Mouse (Mus musculus): ENCODE measurements at regions not wholly inside any gene's neighbourhood (a gene's known extent, or its start where the extent isn't known, plus 50 kb on each side); places are given as distances from the start of the nearest gene placed in this dataset.
A peak's percentile ranks its signal among the peaks of the same experiment; 100 is the strongest.

GRCm38 (mm10) chr11:84725177-84725792, 94.0 kb downstream of the Mrm1 start:
- Histone ChIP-seq H3K9ac (no peak overlapping the region), H3K36me3 (no peaks in the 10 kb centered on the region), H3K9me3 (no peaks in the 10 kb centered on the region), H3K27me3 (peaks cover 40% of the 10 kb centered on the region), H3K4me2 (no peak overlapping the region), H3K4me1 (no peaks in the 10 kb centered on the region), H3K4me3 (no peak overlapping the region), H3K27ac (no peak overlapping the region)
- no peak for ATAC-seq (ENCODE audit: insufficient number of reproducible peaks, insufficient read depth, low FRiP score, low TSS enrichment, low read depth)
- WGBS: 52% methylated on average over 11 of the region's 11 CpGs

GRCm38 (mm10) chr11:84724080-84724479, 95.2 kb downstream of the Mrm1 start:
- Histone ChIP-seq H3K36me3 (no peaks in the 10 kb centered on the region), H3K27me3 (peaks cover 40% of the 10 kb centered on the region), H3K4me2 (no peak overlapping the region), H3K27ac (no peak overlapping the region), H3K4me1 (no peaks in the 10 kb centered on the region), H3K4me3 (no peak overlapping the region), H3K9ac (no peak overlapping the region), H3K9me3 (no peaks in the 10 kb centered on the region)
- ATAC-seq (ENCODE audit: insufficient number of reproducible peaks, insufficient read depth, low FRiP score, low TSS enrichment, low read depth): no peak
- 5% methylated on average over 18 of the region's 18 CpGs for WGBS

GRCm38 (mm10) chr11:84722658-84723201, 96.6 kb downstream of the Mrm1 start:
- Histone ChIP-seq H3K27me3 (peaks cover 40% of the 10 kb centered on the region), H3K4me1 (no peaks in the 10 kb centered on the region), H3K36me3 (no peaks in the 10 kb centered on the region), H3K27ac (no peak overlapping the region), H3K4me2 (no peak overlapping the region), H3K9ac (no peak overlapping the region), H3K9me3 (no peaks in the 10 kb centered on the region), H3K4me3 (no peak overlapping the region)
- ATAC-seq (ENCODE audit: insufficient number of reproducible peaks, insufficient read depth, low FRiP score, low TSS enrichment, low read depth): no peak
- WGBS: 56% methylated on average over 12 of the region's 12 CpGs

GRCm38 (mm10) chr11:84721979-84722378, 97.3 kb downstream of the Mrm1 start:
- WGBS: 33% methylated on average over 3 of the region's 3 CpGs
- Histone ChIP-seq H3K36me3 (no peaks in the 10 kb centered on the region), H3K4me1 (no peaks in the 10 kb centered on the region), H3K27me3 (peaks cover 40% of the 10 kb centered on the region), H3K4me3 (no peak overlapping the region), H3K9ac (no peak overlapping the region), H3K4me2 (no peak overlapping the region), H3K9me3 (no peaks in the 10 kb centered on the region), H3K27ac (no peak overlapping the region)
- no peak for ATAC-seq (ENCODE audit: insufficient number of reproducible peaks, insufficient read depth, low FRiP score, low TSS enrichment, low read depth)

- H3K9me3 ChIP-seq: no peaks in the 10 kb centered on the region
- no peak overlapping the region for H3K4me2 ChIP-seq
- no peak overlapping the region for H3K27ac ChIP-seq
- peaks cover 34% of the 10 kb centered on the region for H3K27me3 ChIP-seq
- H3K9ac ChIP-seq: no peak overlapping the region
- H3K4me3 ChIP-seq: no peak overlapping the region
- no peaks in the 10 kb centered on the region for H3K36me3 ChIP-seq
- no peak for ATAC-seq (ENCODE audit: insufficient number of reproducible peaks, insufficient read depth, low FRiP score, low TSS enrichment, low read depth)
- 60% methylated on average over 2 of the region's 2 CpGs for WGBS
- H3K4me1 ChIP-seq: no peaks in the 10 kb centered on the region
Observed at GRCm38 (mm10) chr11:84721150-84721549, 98.2 kb downstream of the Mrm1 start.

- Histone ChIP-seq H3K27me3 (peaks cover 29% of the 10 kb centered on the region), H3K36me3 (no peaks in the 10 kb centered on the region), H3K9ac (no peak overlapping the region), H3K9me3 (no peaks in the 10 kb centered on the region), H3K4me3 (no peak overlapping the region), H3K4me1 (no peaks in the 10 kb centered on the region), H3K27ac (no peak overlapping the region), H3K4me2 (no peak overlapping the region)
- no peak for ATAC-seq (ENCODE audit: insufficient number of reproducible peaks, insufficient read depth, low FRiP score, low TSS enrichment, low read depth)
- 72% methylated on average over 1 of the region's 1 CpGs for WGBS
Observed at GRCm38 (mm10) chr11:84719781-84720180, 99.5 kb downstream of the Mrm1 start.

GRCm38 (mm10) chr11:84712731-84713130, 106.6 kb downstream of the Mrm1 start:
- ATAC-seq (ENCODE audit: insufficient number of reproducible peaks, insufficient read depth, low FRiP score, low TSS enrichment, low read depth): no peak
- no peak overlapping the region for H3K4me3 ChIP-seq
- H3K4me1 ChIP-seq: peaks cover 10% of the 10 kb centered on the region
- WGBS: 83% methylated on average over 6 of the region's 6 CpGs
- H3K9ac ChIP-seq: no peak overlapping the region
- no peak overlapping the region for H3K27ac ChIP-seq
- no peaks in the 10 kb centered on the region for H3K9me3 ChIP-seq
- H3K36me3 ChIP-seq: no peaks in the 10 kb centered on the region
- no peak overlapping the region for H3K4me2 ChIP-seq
- H3K27me3 ChIP-seq: peaks cover 45% of the 10 kb centered on the region

GRCm38 (mm10) chr11:84711886-84712285, 107.4 kb downstream of the Mrm1 start:
- H3K4me1 ChIP-seq: peaks cover 18% of the 10 kb centered on the region
- ATAC-seq (ENCODE audit: insufficient number of reproducible peaks, insufficient read depth, low FRiP score, low TSS enrichment, low read depth): no peak
- WGBS: 43% methylated on average over 6 of the region's 6 CpGs
- no peaks in the 10 kb centered on the region for H3K9me3 ChIP-seq
- H3K9ac ChIP-seq: no peak overlapping the region
- no peaks in the 10 kb centered on the region for H3K36me3 ChIP-seq
- H3K27me3 ChIP-seq: peaks cover 54% of the 10 kb centered on the region
- no peak overlapping the region for H3K4me3 ChIP-seq
- H3K4me2 ChIP-seq: no peak overlapping the region
- no peak overlapping the region for H3K27ac ChIP-seq

GRCm38 (mm10) chr11:84708222-84708730, 111.0 kb downstream of the Mrm1 start:
- peaks cover 24% of the 10 kb centered on the region for H3K4me1 ChIP-seq
- WGBS: 67% methylated on average over 10 of the region's 10 CpGs
- no peak overlapping the region for H3K4me3 ChIP-seq
- H3K9ac ChIP-seq: no peak overlapping the region
- H3K9me3 ChIP-seq: no peaks in the 10 kb centered on the region
- no peak overlapping the region for H3K4me2 ChIP-seq
- ATAC-seq (ENCODE audit: insufficient number of reproducible peaks, insufficient read depth, low FRiP score, low TSS enrichment, low read depth): no peak
- H3K27me3 ChIP-seq: peaks cover 62% of the 10 kb centered on the region
- no peaks in the 10 kb centered on the region for H3K36me3 ChIP-seq
- H3K27ac ChIP-seq: no peak overlapping the region

- H3K4me2 ChIP-seq: peak overlapping the region; percentile 24; the same call in 1 of the 2 replicates
Observed at GRCm38 (mm10) chr11:84707772-84708171, 111.5 kb downstream of the Mrm1 start.

GRCm38 (mm10) chr11:84706692-84707091, 112.6 kb downstream of the Mrm1 start:
- ATAC-seq (ENCODE audit: insufficient number of reproducible peaks, insufficient read depth, low FRiP score, low TSS enrichment, low read depth): no peak
- Histone ChIP-seq H3K4me1 (peaks cover 27% of the 10 kb centered on the region), H3K27me3 (peaks cover 67% of the 10 kb centered on the region), H3K9ac (no peak overlapping the region), H3K4me2 (no peak overlapping the region), H3K36me3 (no peaks in the 10 kb centered on the region), H3K9me3 (no peaks in the 10 kb centered on the region), H3K27ac (no peak overlapping the region), H3K4me3 (no peak overlapping the region)
- WGBS: 48% methylated on average over 6 of the region's 6 CpGs

More at GRCm38 (mm10) chr11:84707772-84708171, 111.5 kb downstream of the Mrm1 start:
- H3K36me3 ChIP-seq: no peaks in the 10 kb centered on the region
- H3K9ac ChIP-seq: no peak overlapping the region
- peaks cover 66% of the 10 kb centered on the region for H3K27me3 ChIP-seq
- H3K9me3 ChIP-seq: no peaks in the 10 kb centered on the region
- no peak overlapping the region for H3K4me3 ChIP-seq
- no peak for ATAC-seq (ENCODE audit: insufficient number of reproducible peaks, insufficient read depth, low FRiP score, low TSS enrichment, low read depth)
- no peak overlapping the region for H3K27ac ChIP-seq
- H3K4me1 ChIP-seq: peaks cover 24% of the 10 kb centered on the region
- 6% methylated on average over 10 of the region's 10 CpGs for WGBS
